Mouse (Mus musculus) left cerebral cortex, adult 9 months (tissue): ENCODE data around the gene Ssxb9.
"Not testable (repeated sequence)": the region's sequence is repeated elsewhere in the genome, so short reads cannot be mapped to it uniquely, and the experiment has no call there.

Source experiments
- DNase-seq, 2 experiments: peaks; one replicate each; pipeline ENCODE4 v3.0.0; 2022; ENCODE audit warnings: low spot score in 2 of 2

Ssxb9 gene

GRCm38 (mm10) chrX:8366678-8367077 lies at the start of gene Ssxb9:
TSS of gene Ssxb9 (plus strand) at chrX:8366978.
- DNase-seq, result not testable (repeated sequence)

GRCm38 (mm10) chrX:8327124-8327523 lies 39.7 kb upstream of the Ssxb9 start, which contains the start of gene Ssxb10:
TSS of gene Ssxb10 (plus strand) at chrX:8327424.
- no peak for DNase-seq

GRCm38 (mm10) chrX:8413005-8413404 lies 46.2 kb downstream of the Ssxb9 start, which contains the start of gene Ssxb1:
TSS of gene Ssxb1 (plus strand) at chrX:8413305.
- DNase-seq, result not testable (repeated sequence)
